Mouse (Mus musculus) ES-Bruce4 (cell line): ENCODE results near the gene Ghrh. TPM values are rescaled to one million over a fixed set of nuclear protein-coding genes. Genes with fewer than 3 reads are reported as not detected.
A peak's percentile ranks its signal among the peaks of the same experiment; 100 is the strongest.

Experiments used
- H3K27ac ChIP-seq: 2 replicates; pipeline ENCODE4 v1.5.1; 2012; ENCODE audit warnings: low read length, inconsistent platforms; ENCODE audit not compliant: insufficient read depth
- H3K27me3 ChIP-seq: 2 replicates; pipeline ENCODE4 v1.6.1; 2012; ENCODE audit warnings: mild to moderate bottlenecking, low read length, inconsistent platforms; ENCODE audit not compliant: control insufficient read depth, poor library complexity, insufficient read depth, severe bottlenecking
- H3K36me3 ChIP-seq: 2 replicates; pipeline ENCODE4 v1.6.1; 2012; ENCODE audit warnings: inconsistent platforms, mild to moderate bottlenecking, low read length, moderate library complexity; ENCODE audit not compliant: control insufficient read depth, poor library complexity, insufficient read depth, severe bottlenecking
- H3K4me1 ChIP-seq: one replicate; pipeline ENCODE4 v1.8.1; 2011; ENCODE audit warnings: low read length; ENCODE audit not compliant: control insufficient read depth, insufficient read depth
- H3K4me3 ChIP-seq: 2 replicates; pipeline ENCODE4 v1.5.1; 2011; ENCODE audit warnings: low read depth, mild to moderate bottlenecking, low read length
- H3K9ac ChIP-seq: 2 replicates; pipeline ENCODE4 v1.6.1; 2012; ENCODE audit warnings: low read depth, mild to moderate bottlenecking, inconsistent platforms; ENCODE audit not compliant: poor library complexity, severe bottlenecking
- H3K9me3 ChIP-seq: replicated peaks from 2 replicates; pipeline ENCODE4 v1.6.1; 2012; ENCODE audit warnings: mild to moderate bottlenecking, low read length, inconsistent platforms; ENCODE audit not compliant: control insufficient read depth, poor library complexity, insufficient read depth, severe bottlenecking
- CTCF ChIP-seq: IDR thresholded peaks from one replicate; pipeline ENCODE4 v1.8.1; 2011; ENCODE audit warnings: low read depth, low read length
- EP300 ChIP-seq: IDR thresholded peaks from 2 replicates; pipeline ENCODE4 v1.6.1; 2011; ENCODE audit warnings: low read depth, low read length; ENCODE audit not compliant: insufficient read depth
- POLR2A ChIP-seq: IDR thresholded peaks from one replicate; pipeline ENCODE4 v1.8.1; 2011; ENCODE audit warnings: low read length; ENCODE audit not compliant: insufficient read depth
- polyA plus RNA-seq: library from polyadenylated mRNA; stranded (reverse); fragments of >200 nt; gene quantifications from 2 replicates; pipeline ENCODE4 v1.2.4, GENCODE M21; 2011; ENCODE audit warnings: low read depth; ENCODE audit not compliant: missing spikeins, insufficient read depth, insufficient read length

Gene Ghrh
- polyA plus RNA-seq, 1 experiment = not detected

DNA sequence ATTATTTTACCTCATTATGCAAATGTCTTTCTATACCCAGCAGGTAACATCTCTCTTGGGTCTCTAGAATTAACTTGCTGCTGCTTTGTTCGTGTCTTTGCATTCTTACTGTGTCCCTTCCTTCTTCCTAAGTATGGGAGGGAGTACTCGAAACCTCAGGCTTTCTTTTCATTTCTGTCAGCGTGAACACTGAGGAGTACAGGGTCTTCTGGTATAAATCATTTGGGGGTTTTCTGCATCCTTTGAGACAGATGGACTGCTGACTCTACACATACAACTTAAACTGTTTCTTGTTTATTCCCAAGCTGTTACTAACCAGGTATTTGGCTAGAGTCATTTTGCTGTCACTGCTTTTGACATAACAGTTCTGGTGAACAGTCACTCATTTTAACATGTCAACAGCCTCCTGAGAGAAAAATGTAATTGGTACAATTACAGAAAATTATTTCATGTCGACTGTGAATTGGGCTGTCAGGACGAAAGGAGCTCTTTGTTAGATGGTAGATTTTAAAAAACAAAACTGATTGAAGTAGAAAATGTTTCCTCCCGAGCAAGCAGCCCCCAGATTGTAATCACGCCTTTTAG is 51.1 kb downstream of the Ghrh start:
- no peak overlapping the region for H3K27ac ChIP-seq
- no peaks in the 10 kb centered on the region for H3K4me1 ChIP-seq
- no peak overlapping the region for H3K4me3 ChIP-seq
- no peaks in the 10 kb centered on the region for H3K27me3 ChIP-seq
- no peak for TF ChIP-seq POLR2A
- TF ChIP-seq CTCF = no peak
- no peak for TF ChIP-seq EP300
- H3K9ac ChIP-seq = no peak overlapping the region
- H3K9me3 ChIP-seq = no peaks in the 10 kb centered on the region
- peaks cover 74% of the 10 kb centered on the region for H3K36me3 ChIP-seq

DNA sequence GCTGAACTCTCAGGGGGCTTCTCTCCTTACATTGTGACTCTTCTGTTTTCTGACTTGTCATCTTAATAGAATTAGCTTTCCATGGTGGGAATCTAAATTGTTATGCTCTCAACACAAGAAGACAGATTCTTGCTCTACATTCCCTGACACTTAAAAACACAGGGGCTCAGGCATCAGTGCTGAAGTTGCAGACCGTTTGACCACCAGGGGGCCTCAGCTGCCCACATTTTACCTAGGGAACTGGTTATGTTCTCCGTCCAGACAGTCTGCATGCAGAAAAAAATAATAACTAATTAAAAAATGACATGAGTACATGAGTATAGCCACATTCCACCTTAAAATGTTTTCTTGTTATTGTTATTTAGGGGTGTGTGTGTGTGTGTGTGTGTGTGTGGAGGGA is 55.2 kb downstream of the Ghrh start:
- Histone ChIP-seq H3K4me1 (no peaks in the 10 kb centered on the region), H3K9me3 (no peaks in the 10 kb centered on the region), H3K27me3 (no peaks in the 10 kb centered on the region), H3K27ac (no peak overlapping the region), H3K4me3 (no peak overlapping the region), H3K36me3 (peaks cover 64% of the 10 kb centered on the region), H3K9ac (no peak overlapping the region)
- TF ChIP-seq POLR2A = no peak
- peak; percentile 78 for TF ChIP-seq CTCF
- no peak for TF ChIP-seq EP300

DNA sequence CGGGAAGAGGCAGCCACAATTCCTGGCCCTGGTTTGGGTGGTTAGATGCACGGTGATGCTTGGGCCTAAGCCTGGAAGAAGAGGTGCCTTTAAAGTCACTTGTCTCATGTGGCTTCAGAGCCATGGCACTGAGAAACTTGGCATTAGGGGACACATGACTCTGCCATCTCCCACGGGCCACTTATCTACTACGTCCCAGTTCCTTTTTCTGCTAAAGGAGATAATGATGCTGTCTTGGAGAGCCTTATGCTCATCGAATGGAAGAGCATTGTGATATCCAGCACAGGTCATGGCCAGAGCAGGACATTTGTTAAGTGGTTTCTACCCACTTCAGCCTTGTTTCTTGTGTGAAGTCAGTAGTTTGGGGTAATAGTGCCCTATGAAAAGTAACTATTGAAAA is 58.3 kb downstream of the Ghrh start:
- no peak overlapping the region for H3K27ac ChIP-seq
- no peak overlapping the region for H3K9ac ChIP-seq
- peaks cover 57% of the 10 kb centered on the region for H3K36me3 ChIP-seq
- no peak overlapping the region for H3K4me3 ChIP-seq
- no peaks in the 10 kb centered on the region for H3K9me3 ChIP-seq
- H3K27me3 ChIP-seq = no peaks in the 10 kb centered on the region
- TF ChIP-seq CTCF (no peak), POLR2A (no peak), EP300 (no peak)
- no peaks in the 10 kb centered on the region for H3K4me1 ChIP-seq

DNA sequence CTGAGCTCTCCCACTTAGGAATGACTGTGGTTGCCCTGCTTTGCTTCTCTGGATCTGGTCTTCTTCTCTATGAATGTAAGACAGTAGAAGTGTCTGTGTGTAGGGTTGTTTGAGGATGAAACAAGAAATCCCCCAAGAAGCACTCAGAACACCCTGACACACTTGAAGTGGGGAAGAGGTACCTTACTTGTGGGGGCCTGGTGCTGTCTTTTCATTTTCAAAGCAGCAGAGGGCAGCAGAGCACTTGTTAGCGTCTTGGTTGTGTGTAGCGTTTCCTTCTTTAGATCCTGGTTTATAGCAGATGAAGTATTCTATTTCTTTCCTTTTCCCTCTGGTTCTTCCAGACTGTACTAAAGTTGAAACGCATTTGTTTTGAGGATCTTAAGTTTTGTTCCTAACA is 59.8 kb downstream of the Ghrh start:
- Histone ChIP-seq H3K9ac (no peak overlapping the region), H3K36me3 (peaks cover 47% of the 10 kb centered on the region), H3K27ac (no peak overlapping the region), H3K27me3 (no peaks in the 10 kb centered on the region), H3K9me3 (no peaks in the 10 kb centered on the region), H3K4me1 (peaks cover 7% of the 10 kb centered on the region), H3K4me3 (no peak overlapping the region)
- peak; percentile 30 for TF ChIP-seq CTCF
- TF ChIP-seq EP300 = no peak
- TF ChIP-seq POLR2A = no peak

DNA sequence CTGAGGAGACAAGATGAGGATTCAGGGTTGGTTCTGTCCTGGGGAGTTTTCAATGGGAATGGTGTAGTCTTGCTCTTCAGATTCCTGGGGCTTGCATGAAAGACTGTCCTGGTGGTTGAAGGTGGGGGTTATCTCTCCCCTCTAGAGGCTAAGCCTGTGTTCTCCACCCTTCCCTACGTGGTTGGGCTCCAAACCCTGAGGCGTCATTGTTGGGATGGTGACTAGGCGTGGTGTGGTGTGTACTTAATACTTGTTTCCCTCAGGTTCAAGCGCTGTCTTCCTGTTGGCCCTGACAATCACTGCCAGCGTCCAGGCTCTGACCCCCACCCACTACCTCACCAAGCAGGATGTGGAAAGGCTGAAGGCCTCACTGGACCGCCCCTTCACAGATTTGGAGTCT is 64.0 kb downstream of the Ghrh start:
- Histone ChIP-seq H3K4me1 (peaks cover 7% of the 10 kb centered on the region), H3K4me3 (no peak overlapping the region), H3K27ac (no peak overlapping the region), H3K27me3 (no peaks in the 10 kb centered on the region), H3K9ac (no peak overlapping the region), H3K9me3 (no peaks in the 10 kb centered on the region), H3K36me3 (peaks cover 14% of the 10 kb centered on the region)
- no peak for TF ChIP-seq POLR2A
- no peak for TF ChIP-seq CTCF
- TF ChIP-seq EP300 = no peak

Other genes starting within 250 kb of the Ghrh start
- gene Samhd1, start 212.2 kb downstream of the Ghrh start, polyA plus RNA-seq = 77.6 and 82.5 TPM in 2 replicates
- gene Rbl1, start 143.0 kb downstream of the Ghrh start, polyA plus RNA-seq = 21.7 and 23.8 TPM in 2 replicates
- gene Rpn2, start 68.5 kb downstream of the Ghrh start, polyA plus RNA-seq = 214 and 249 TPM in 2 replicates
- 0.37 TPM in 1 of 2 replicates, not detected in the other for gene Mroh8, start 68.0 kb downstream of the Ghrh start, polyA plus RNA-seq
- gene Manbal, start 20.1 kb upstream of the Ghrh start, polyA plus RNA-seq = 37.8 and 38.1 TPM in 2 replicates
- gene Src, start 70.9 kb upstream of the Ghrh start, polyA plus RNA-seq = 53.4 and 54.7 TPM in 2 replicates
- gene Nnat, start 212.6 kb upstream of the Ghrh start, polyA plus RNA-seq = 42.8 and 48.6 TPM in 2 replicates
- gene Blcap, start 223.8 kb upstream of the Ghrh start, polyA plus RNA-seq = 49.1 and 56.7 TPM in 2 replicates